Mouse (Mus musculus) kidney, postnatal 14 days (tissue): ENCODE results near the gene Fancc.

Source experiments
- DNase-seq: peaks from one replicate; pipeline ENCODE4 v3.0.0; 2022; ENCODE audit warnings: mixed read lengths

The Fancc gene

DNA sequence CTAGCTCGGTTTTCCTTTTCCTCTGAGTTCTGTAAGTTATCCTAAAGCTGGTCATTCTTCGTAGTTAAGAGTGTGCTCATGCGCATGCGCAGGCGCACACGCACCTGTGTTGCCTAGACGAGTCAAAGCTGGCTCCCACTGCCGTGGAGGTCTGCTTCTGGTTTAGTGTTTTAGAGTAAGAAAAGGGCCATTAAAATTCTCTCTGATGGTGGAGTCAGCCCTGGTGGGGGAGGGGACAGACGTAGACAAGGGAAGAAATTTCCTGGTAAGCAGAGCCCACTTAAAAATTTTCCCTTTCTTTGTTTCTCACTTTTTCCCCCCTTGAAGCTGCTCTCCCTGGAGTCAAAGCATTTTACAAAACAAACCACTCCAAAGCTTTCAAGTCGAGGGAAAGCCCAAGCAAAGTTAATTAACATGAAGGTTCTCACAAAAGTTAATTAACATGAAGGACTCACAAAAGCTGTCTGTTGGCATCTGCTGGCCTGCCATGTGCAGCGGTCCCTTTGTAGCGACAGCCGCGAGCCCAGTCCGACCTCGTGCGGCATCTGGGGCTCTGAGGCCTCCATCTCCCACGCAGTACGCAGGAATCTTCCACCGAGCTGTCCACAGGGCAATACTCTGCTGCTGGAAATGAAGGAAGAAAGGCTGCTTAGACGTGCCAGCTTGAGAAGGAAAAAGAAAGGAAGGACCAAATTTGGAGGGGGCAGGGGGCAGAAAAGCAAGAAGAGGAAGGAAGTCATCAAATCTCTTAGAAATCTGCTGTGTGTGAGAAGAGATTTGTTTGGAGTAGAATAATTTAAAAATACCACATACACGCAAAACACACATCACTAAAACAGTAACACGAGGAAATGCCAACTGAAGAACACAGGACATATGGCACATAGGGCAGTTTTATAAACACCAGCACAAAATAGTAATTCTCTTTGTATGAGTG lies at the start of gene Fancc:
Gene Fancc (minus strand): TSS at position 633 of the 937 bp plus-strand sequence.
- DNase-seq, result peak; percentile 32

DNA sequence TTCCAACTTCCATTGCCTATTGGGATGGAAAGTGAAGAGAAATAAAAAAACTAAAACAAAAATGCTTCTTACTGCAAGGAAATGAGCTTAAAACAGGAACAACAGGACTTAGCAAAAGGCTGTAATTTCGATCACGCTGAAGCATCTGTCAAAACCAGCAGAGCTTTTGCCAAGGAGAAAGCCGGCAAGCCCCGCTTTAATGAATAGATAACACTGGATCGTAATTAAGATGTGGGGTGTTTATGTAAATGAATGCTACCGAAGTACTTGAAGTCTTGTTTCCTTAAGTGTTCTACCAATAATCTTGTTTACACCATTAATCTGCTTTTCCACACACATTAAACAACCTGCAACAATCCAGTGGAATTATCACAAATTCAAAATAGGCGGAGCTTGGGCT lies 48.2 kb upstream of the Fancc start:
- DNase-seq, result no peak

GRCm38 (mm10) chr13:63544967-63545253 lies 47.8 kb upstream of the Fancc start:
- peak; percentile 33 for DNase-seq

DNA sequence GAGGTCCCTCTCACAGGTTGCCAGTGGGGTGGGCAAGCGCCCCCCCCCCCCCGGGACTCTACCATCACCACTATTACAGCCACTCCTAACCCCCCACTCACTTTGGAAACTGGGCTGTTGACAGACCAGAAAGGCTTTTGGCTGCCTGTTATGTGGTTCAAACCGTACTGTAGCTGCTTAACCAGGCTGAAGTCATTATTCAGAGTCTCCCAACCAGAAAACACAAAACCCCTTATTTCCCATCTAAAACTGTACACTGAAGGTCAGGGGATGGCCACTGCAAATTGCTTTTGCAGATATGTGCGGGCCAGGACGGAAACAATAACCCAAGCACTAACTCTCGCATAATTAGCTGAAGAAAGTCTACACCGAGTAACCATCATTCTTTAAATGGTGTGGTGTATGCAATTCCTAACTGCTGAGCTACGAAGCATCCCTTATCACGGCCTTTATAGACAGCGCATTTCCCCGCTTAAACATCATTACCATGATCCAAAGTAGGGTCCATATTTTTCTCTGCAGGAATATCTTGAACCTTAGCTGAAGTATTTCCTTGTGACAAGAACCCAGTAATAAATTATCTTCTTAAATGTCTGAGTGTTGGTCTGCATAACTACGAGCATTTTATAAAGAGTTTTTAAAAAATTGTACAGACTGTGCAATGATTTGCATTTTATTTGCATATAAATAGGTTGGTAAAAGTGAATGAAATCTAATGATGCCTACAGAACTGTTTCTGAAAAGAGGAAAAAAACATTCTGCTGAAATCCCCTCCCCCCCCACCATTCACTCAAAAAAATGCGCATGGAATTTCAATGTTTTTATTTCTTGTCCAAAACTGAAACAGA lies 47.3 kb upstream of the Fancc start:
- no peak for DNase-seq

DNA sequence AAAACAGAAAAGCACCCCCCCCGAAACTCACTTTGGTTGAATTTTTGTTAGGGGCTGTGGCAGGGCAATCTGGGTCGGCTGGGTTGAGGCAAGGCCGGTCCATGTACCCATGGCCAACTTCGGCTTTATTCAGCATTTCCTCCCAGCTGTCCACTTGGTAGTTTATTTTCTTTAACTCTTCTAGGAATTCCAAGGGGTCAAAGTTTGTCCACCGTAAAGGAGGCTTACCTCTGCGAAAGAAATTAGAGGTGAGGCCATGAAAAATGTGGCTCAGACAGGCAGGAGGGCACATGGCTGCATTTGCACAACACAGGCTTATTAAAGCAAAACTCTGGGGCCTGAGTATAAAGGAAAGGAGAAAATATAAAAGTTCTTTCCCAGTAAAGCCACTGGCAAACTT lies 46.4 kb upstream of the Fancc start:
- peak; percentile 51 for DNase-seq

GRCm38 (mm10) chr13:63542796-63543384 lies 45.8 kb upstream of the Fancc start:
- DNase-seq, result peak; percentile 24

DNA sequence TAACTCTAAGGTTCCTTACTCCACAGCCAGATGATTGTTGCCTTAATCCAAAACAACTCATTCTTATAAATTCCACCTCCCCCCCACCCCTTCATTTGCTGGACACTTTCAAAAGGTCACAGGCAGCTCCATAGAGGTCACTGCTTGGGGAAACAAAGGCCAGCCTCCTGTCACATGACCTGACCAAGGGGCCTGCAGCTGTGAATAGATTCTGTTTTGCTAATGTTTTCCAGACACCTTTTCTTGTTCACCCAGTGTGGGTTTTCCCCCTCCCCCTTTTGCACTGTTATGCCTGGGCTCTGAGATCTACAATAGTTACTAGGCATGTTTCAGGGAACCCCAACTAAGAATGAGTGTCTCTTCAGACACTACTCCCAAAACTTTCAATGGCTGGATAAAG lies 44.4 kb upstream of the Fancc start:
- DNase-seq, result no peak

DNA sequence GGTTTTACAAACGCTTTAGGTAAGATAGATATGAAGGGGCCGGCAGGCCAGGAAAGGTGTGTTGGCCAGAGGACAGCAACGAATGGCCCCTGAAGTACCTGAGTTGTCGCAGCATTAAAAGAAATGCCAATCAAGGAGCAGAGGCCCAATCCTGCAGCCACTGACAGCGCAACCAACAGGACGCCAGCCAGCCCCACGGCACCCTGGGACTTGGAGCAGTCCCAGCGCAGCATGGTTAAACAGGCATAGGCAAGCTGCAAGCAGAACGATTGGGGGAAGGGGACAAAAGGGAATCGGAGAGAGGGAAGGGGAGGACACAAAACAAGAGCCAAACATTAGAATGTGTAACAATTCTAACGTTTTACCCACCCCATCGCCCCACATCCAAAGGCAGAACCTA lies 43.5 kb upstream of the Fancc start:
- DNase-seq, result no peak

DNA sequence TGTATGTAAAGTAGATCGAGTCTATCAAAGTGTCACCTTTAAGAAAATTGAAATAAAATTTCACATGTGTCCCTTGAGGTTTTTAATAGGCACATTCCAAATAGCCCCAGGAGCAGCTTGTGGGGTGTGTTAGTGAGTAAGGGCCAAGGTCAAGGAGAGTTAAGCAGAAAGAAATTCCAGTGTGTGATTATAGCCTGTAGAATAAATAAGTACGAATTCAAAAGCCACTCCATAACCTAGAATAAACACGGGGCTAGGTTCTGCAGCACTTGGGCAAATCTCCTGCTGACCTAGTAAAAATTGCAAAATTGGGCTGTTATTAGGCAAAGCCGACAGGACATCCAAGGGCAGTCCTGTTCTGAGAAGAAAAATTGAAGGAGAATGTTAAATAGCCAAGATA lies 37.9 kb upstream of the Fancc start:
- no peak for DNase-seq

DNA sequence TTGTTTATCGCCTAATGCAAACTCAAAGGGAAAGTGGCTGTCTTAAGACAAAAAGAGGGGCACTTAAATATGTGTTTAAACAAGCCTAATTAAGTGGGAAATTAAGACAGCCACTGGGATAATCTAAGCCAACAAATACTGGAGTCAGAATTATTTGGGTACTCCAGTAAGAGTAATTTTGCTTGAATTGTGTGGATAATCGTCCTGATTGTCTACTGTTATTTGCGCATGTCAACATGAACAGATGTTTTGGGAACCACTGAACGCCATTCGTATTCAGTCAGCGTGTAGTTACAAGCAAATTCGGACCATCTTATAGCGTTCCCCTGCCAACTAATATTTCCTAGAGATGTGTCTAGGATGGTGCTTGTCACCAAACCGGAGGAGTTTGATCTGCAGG lies 33.8 kb upstream of the Fancc start:
- no peak for DNase-seq

- DNase-seq, result no peak
These were observed 33.3 kb upstream of the Fancc start for GRCm38 (mm10) chr13:63530371-63530764.

DNA sequence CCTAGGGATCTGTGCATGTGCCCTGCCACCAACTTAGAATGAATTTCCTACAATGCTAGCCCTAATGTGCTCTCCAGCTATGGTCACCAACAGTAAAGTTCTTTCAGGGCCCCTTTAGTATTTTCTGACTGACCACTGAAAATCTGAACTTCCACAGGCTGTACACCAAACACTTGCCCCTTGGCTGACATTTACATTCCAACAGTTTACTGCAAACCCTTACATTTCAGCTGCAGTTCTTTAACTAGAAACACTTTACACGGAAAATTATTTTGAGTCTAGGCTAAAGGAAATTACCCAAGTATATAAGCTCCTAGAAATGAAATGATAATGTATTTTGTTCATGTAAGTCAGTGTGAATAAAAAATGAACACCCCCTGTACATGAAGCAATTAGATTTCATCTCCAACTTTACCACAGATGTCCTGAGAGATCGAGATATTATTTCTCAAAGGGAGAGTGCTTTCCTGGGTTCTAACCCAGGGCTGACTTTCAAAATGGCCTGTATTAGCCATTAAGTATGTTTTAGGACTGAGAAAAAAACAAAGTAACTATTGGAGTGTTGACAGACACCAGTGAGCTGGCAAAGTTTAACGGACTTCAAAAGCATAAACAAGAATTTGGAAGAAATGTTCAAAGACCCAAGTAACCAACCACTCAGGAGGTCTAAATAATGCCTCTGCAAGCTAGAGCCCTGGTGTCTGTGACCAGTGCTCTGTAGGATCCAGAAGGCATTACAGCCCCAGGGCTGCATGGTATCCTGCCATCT lies 32.7 kb upstream of the Fancc start:
- no peak for DNase-seq

GRCm38 (mm10) chr13:63528852-63529251 lies 31.8 kb upstream of the Fancc start:
- DNase-seq, result no peak

GRCm38 (mm10) chr13:63528164-63528675 lies 31.1 kb upstream of the Fancc start:
- peak; percentile 43 for DNase-seq

- DNase-seq, result no peak
These were observed 28.6 kb upstream of the Fancc start for GRCm38 (mm10) chr13:63525571-63526197.

GRCm38 (mm10) chr13:63524608-63525570 lies 27.8 kb upstream of the Fancc start:
- DNase-seq, result peak; percentile 30

DNA sequence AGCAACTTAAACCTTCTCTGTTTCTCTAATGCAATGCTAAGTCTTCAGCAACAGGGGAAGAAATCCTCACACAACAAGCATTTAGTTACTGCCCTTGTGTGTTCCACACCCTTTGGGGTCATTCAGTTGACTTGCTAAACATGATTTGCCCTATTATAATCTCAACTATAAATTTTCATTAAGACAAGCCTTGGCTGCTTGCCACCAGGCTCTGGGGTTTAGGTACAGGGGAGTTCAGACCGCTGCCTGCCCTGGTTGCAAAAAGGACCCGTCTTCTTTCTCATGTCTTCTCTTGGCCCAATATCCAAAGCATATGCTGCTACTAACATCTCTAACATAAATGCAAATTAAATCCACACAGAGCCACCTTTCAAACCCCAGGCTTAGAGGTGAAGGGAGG lies 27.0 kb upstream of the Fancc start:
- DNase-seq, result peak; percentile 32

DNA sequence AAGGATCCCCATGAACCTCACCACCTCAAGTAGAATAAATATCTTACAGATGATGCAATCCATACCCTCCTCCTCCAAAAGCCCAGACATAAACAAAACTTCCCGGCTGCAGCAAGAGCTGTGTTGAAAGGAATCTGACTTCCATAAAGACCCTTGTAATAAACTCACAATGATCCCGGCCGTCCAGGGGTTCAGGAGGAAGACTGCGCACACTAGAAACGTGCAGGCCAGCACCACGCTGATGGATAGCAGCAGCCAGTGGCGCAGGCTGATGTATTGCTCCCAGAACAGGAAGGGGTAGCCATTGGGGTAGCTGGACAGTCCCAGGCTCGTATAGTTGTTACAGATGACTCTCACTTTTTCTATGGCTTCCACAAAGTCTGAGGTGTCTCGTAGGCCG lies 25.8 kb upstream of the Fancc start:
- DNase-seq, result no peak

GRCm38 (mm10) chr13:63520110-63520509 lies 23.0 kb upstream of the Fancc start:
- no peak for DNase-seq

- DNase-seq, result no peak
These were observed 19.5 kb upstream of the Fancc start for GRCm38 (mm10) chr13:63516535-63516934.

- no peak for DNase-seq
These were observed 18.5 kb upstream of the Fancc start for GRCm38 (mm10) chr13:63515542-63515941.
